Mouse (Mus musculus) kidney, adult 18-20 months (tissue): ENCODE data around the gene Kdr.

ENCODE experiments used
- DNase-seq: peaks from one replicate; pipeline ENCODE4 v3.0.0; 2021

Gene Kdr

DNA sequence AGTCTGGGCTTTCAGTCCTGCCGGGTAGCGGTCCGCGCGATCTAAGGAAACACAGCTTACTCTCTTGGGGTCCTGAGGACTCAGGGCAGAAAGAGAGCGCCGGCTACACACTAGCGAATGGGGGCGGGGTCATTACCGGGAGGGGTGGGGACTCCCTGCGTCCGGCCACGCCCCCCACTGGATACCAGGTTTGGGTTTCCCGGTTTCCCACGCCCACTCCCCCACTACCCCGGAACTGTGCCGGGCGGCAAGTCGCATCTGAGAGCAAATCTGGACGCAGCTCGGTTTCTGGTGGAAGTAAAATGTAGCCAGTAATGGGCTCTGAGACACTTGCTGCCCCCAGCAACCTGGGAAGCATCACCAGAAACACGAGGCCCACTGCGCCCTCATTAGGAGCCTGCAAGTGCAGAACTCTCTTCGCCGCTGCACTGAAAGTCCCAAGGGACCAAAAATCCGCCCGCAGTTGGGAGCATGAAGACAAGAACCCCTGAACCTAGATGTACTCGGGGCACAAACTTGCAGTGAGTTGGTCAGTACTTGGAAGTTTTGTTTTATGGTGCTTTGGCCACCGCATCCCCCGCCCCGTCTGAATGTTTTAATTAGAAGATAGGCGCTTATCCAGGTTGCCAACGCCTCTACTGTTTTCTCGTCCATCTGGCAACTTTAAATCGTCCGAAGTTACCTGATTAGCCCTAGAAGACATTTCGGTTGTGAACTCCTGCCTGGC is at the start of gene Kdr:
TSS of gene Kdr (minus strand) at position 85 of the 727 bp plus-strand sequence.
- DNase-seq, result peak; percentile 70

DNA sequence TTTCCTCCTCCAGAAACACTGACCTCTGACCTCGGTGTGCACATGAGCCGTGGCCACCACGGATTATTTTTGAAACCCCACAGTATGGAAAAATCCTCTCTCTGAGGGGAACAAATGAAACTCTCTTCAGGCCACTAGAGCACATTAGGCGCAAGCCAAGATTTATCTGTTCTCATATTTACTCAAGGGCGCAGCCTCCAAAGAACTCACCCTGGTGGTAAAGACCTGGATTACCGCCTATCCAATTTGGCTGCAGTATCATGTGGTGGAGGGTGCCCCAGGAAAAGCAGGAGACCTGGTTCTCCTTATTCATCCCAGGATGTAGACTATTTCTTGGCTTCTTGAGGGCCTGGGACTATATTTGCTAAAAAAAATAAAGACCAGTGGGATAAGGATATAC is 48.5 kb upstream of the Kdr start:
- no peak for DNase-seq

DNA sequence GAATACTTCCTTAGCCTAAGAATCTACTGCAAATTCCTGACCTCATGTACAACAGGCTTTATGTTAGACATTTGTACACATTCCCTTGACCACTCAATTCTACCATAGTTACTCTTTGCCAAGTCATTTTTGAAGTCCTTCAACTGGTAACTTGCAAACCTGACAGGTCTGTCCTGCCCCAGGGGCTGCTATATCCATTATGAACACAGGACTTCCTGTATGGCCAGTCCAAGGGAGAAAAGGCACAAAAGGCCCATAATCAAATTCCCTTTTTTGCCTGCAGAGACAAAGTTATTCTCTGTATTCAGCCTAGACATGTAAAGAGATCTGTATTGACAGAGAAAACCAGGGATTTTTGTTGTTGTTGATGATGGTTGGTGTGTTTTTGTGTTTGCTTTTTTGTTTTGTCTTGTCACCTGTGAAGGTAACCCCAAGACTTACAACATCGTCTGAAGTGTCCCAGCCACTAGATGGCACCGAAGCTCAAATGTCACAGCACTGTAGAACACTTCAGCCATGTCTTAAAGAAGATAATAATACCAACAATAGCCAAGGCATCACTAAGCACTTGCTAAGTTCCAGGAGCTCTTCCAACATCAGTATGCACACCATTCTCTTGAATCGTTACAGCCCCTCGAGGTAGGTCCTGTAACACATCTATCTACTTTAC is 47.9 kb upstream of the Kdr start:
- peak; percentile 47 for DNase-seq

DNA sequence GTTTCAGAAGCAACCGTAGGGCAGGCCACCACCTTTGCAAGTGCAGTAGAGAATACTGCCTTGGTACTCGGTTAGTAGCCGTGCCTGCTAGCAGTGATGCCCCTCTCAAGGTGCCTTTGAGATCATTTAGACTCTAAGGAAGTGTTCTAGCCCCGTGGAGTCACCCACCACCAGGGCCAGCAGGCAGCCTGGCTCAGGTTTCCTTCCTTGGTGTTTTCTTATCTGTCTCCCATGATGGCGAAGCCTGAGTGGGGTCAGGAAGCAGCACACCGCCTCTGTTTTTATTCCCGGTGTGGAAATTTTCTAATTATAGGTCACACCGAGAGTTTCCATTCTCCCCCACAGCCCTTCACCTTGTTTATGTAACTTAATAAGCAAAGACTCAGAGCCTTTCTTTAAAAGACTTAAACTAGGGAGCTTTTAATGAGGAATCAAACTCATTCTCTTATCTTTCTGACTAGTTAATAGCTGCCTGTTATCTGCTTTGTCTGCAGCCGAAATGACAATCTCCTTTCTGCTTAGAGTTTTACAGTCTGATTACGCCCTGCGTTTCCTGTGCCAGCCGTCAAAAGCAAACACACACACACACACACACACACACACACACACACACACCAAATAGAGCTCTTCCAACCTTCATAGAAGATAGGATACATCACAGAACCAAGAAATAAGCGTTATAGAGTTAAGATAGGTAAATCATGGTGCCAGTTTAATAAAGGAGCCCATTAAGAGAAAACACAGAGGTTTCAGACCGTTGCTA is 44.9 kb upstream of the Kdr start:
- DNase-seq, result no peak

DNA sequence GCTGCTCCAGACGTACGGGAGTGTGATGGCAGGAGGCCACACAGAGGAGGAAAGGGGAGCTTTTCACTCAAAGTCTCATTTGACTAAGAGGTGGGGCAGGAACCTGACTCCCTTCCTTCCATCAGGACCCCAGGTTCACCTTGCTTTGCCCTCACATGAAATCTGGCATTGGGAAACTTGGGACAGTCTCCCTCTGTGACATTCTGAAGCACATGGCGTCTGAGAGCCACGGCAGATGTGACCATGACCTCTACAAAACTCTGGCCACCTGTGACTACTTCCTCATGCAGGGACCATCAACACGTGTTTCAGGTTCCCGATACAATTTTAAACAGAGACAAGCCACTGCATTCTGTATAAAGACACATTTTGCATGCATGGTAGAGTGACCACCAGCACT is 44.2 kb upstream of the Kdr start:
- DNase-seq, result no peak

DNA sequence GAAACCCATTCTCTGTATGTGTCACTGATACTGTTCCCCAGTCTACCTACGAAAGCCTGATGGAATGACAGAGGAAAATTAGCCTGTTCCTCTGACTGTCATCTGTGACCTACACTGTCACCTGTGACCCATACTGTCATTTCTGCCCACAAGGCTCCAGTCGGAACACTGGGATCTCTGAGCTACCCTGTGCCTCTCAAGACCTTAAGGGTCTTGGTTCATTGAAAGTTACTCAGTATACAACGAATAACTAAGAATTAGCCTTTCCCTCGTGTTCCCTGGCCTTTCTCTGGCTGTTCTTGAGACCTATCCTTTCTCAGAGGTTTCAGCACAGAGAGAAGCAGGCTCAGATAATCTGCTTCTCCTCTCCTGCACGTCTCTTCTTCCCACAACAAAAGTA is 40.1 kb upstream of the Kdr start:
- DNase-seq, result no peak

DNA sequence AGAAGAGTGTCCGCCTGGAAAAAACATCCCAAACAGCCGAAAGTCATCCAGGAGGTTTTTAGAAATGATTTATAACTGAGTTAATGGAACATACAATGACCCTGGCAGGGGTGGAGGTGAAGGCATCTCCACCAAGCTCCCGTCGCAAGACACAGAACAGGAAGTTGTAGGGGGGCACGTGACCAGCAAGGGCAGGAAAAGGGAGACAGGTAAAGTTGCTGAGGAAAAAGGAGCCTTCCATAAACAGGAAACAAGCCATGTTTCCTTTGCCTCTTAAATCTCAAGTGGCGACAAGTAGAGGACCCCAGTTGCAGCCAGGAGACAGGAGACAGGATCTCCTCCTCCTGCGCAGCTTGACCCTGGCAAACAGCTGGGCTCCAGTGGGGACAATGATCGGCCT is 37.8 kb upstream of the Kdr start:
- peak; percentile 45 for DNase-seq

DNA sequence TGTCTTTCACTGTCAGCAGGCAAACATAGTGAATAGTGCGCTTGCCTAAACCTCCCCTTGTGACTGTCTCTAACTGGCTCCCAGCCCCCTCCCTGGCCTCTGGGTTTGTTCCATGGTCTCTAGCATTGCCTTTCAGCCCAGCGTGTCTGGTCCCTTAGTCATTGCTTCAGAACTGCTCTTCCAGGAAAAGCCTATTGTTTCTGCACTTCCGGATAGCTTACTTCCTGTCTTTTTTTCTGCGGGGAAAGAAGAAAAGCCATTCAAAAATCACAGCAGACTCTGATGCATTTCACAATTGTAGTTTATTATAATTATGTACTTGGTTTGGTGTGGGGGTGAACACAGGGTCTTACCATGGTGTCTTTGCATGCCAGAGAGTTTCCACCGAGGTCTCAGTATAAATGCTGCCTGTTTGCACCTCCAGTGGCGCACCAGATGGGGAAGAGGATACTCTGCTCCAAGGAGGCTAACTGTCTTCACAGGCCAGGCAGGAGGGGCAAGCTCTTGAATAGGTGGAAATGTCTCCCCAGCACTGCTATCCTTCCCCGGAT is 35.7 kb upstream of the Kdr start:
- DNase-seq, result peak; percentile 42

DNA sequence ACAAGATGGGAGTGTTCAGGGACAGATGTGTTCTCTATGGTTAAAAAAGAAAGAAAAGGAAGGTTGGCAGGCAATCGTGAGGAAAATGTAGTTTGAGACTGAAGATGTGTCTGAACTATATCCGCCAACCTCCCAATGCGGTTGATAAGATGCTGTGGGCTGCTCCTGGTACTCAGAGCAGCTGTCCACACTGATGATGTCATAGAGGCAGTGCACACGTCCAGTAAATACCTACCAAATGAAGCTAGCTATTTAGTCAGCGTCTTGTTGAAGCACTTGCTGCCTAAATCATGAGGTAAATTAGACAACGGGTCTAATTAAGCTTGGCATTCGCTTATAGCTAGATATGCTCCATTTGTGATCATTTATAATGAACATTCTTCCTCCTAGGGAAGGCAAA is 28.1 kb upstream of the Kdr start:
- no peak for DNase-seq

DNA sequence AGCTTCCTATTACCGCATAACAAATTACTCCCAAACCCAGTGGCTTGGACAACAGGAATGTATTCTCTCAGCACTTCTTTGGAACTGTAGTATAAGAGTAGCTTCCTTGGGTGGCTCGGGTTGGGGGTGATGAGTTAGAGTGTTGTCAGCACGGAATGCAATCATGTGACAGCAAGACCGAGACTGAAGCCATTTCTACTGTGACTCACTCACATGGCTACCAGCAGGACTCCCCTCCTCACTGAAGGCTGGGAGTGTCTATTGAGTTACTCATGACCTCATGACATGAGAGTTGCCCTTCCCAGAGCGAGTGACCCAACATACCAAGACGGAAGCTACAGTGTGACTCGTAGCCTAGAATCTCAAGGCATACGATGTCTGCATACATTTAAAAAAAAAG is 12.0 kb upstream of the Kdr start:
- no peak for DNase-seq

DNA sequence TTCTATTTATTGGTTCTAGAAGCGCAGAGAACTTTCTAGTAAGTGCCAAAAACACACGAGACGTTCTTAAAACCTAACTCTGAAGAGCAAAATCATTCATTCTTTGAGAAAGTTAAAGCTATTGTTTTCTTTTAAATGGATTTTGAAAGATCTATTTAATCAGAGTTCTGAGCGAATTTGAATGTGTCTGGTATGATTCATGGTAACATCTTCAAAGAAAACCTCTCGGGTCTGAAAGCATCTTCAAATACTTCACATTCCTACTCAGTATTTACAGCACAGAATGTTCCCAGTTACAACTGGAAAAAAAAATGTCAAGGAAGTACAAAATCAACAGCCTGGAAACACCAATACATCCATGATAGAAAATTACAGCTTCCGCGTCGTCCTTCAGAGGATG is 9.3 kb upstream of the Kdr start:
- no peak for DNase-seq

DNA sequence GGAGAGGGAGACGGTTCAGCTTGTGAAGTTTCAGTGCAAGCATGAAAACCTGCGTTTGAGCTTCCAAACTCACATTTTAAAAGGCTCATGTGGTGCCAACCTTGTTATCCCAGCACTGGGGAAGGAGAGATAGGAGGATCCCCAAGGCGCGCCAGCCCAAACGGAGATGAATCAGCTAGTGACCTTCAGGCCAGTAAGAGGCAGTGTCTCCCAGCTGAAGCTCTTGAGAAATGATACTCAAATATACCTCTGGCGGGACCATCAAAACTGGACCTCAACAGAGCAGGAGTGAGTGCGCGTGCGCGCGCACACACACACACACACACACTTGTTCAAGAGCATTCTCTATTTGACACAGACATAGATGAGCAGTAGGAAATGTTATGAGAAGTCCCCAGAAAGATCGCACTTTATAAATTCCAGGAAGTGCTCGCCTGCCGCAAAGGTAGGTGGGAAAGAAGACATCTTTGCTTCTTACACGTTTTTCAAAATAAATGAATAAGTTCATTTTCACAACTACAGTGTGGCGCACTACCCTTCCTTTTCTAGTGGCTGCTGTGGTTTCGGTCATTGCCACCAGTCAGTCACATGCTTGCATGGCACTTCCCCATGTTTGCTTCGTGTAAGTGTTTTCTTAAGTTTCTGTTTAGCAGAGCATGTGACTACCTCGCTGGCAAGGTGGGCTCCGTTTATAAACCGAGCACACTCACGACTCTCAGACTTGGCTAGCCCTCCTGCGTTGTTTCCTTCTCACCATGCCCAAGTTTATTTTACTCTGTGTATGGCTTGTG is 2.5 kb upstream of the Kdr start:
- DNase-seq, result no peak

DNA sequence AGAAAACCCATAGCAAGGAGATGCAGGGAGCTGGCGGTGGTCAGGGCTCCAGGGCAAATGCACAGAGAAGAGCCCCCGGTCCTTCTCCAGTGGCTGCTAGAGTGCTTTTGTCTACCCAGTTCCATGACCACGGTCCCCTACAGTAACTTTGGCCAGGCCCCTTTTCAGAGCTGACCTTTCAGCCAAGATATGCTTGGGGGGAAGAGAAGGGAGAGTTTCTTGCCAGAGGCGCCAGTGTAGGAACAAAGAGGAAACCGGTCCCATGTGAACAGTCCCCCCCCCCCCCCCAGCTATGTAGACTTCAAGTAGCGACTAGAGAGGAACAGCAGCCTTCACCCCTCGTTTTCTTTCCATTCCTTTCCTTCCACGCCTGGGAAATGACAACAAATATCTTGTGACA is 850 bp upstream of the Kdr start:
- DNase-seq, result no peak

DNA sequence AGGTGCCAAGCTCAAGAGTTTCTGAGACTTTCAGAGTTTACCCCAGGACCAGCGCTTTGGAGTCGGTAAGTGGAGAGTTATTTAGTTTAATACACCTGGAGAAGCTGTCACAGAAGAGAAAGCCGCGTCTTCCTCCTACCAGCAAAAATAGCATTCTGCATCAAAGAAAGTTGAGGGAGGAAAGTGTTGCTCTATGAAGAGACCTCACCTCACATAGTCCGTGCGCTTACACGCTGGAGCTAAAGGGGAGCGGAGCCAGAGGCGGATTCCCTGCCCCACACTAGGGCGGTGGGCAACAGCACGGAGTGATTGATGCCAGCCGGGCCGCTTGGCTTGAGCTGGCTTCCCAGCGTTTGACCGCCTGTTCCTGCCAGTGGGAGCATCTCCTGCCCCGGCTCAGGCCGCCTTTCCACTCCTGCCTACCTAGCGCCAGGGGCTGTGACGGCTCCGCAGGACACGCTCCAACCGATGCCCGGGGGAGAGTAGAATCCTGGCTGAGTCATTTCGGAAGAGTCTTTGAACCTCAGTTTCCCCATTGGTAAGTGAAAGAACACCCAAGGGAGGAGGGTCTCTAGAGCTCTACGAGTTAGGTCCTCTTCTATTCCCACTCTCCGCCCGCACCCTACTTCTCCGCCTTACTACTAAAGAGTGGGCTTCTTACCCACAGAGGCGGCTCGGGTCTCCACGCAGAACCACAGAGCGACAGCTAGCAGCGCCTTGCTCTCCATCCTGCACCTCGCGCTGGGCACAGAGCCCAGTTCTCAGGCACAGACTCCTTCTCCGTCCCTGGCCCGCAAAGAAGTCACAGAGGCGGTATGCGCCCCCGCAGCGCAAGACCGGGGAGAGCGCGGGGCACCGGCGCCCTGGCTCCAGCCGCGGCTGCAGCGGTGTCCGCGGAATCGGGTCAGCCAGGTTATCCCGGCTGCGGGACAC is 551 bp downstream of the Kdr start:
- no peak for DNase-seq

DNA sequence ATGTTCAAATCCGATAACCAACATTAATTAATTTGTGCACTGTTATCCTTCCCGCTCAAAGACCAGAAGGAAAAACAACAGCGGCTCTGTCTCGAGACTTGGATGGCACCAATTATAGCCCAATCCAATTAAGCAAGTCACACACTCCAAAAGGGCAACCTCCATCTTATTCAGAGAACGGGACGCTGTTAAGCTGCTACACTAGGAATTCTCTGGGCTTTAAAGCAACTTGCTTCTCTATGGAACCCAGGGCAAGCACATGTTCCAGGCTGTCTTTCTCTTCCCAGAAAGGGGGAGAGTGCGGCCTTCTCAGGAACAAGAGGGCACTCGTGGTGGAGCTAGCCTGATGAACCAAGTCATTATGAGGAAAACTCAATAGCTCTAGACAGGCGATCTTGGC is 1.6 kb downstream of the Kdr start:
- no peak for DNase-seq

DNA sequence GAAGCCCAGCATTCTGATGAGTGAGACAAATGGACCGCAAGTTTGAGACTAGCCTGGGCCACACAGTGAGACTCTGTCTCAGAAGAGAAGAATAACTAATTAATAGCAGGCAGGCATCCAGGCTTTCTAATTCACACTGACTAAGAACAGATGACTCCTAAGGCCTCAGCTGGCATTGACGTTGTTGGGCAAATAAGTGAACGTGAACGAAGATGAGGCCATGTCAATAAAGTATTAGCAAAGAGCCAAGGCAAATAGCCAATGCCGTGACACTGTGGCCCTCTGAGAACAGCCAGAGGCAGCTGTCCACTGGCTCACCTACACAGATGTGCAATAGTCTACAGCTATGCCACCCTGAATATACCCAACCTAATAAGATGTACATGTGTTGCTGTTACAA is 2.9 kb downstream of the Kdr start:
- DNase-seq, result no peak

DNA sequence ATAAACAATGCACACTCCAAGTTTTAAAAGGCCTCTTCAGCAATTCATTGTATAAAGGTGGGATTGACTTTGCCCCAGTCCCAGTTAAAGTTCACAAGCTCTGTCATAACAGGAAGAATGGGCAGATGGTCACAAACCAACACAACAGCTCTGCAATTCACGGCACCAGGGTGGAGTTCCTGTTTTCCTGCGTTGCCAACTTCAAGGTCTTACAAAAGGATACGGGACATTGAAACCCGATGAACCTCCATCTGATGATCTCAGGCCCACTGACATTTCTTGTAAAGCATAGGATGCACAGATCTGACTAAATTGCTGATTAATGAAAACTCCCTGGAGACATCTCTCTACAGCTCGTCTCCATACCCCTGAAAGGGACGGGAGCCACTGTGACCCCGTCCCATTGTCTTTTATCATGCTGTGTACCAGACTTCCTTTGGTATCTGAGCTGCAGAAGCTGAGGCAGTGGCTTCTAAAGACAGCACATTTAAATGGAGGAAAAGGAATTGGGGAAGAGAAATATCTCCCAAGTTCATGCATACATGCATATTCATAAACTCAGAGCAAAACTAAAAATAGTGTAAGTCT is 3.6 kb downstream of the Kdr start:
- DNase-seq, result peak; percentile 24

DNA sequence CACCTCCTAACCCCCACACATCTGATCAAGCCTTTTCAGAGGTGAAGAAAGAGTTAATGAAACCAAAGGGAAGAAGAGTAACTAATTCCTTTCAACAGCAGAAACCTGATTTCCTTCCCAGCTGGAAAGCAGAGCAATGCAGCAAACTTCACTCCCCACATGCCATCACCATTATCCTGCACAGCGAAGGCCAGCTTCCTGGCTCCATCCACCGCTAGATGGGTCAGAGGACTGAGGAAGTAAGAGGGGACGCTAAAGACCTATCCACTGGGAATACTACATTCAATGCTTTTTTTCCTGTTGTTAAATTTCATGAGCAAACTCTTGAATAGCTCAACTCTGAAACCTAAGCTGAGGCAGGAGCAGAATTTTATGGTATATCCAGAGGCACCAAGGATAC is 8.4 kb downstream of the Kdr start:
- DNase-seq, result no peak

DNA sequence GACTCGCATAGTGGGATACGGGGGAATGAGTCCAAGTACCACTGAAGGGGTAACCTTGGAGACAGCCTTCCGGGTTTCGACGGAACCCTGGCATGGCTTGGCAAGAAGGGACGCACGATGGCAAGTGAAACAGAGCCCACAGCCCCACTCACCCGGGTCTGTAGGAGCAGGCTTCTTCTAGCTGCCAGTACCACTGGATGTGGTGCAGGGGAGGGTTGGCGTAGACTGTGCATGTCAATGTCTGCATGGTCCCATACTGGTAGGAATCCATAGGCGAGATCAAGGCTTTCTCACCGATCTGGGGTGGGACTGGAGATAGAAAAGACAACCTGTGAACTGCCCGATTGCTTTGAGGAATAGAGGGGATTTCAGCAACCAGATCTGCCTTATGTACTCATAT is 15.7 kb downstream of the Kdr start:
- no peak for DNase-seq

DNA sequence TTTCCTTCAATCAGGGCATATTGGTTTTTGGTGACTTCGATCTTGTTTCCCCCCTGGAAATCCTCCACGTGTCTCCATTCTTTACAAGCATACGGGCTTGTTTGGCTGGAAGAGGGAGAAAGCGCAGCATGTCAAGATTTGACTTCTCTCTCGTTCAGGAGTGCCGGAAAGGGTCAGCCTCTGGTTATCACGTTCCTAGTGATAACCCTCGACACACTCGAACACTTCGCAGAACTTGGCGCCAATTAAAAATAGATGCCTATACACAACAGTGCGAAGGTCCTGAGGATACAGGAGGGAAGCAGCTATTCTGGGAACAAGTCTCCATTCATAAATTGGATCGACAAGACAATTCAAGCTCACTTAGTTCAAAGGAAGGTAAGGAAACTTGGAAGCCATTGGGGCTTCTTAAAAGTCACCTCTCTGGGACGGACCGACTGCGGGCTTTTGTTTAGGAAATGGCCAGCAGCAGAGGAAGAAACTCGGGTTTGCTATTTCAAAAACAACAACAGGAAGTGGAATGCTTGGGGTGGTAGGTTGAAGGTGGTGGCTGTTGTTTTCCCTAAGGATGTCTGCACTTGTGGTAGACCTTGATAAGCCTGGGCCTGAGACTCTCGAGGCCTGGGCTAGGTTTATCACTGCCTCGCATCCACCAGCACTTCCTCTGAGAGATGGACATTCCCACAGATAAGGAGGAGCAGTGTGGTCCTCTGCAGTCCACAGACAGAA is 16.4 kb downstream of the Kdr start:
- DNase-seq, result peak; percentile 28

DNA sequence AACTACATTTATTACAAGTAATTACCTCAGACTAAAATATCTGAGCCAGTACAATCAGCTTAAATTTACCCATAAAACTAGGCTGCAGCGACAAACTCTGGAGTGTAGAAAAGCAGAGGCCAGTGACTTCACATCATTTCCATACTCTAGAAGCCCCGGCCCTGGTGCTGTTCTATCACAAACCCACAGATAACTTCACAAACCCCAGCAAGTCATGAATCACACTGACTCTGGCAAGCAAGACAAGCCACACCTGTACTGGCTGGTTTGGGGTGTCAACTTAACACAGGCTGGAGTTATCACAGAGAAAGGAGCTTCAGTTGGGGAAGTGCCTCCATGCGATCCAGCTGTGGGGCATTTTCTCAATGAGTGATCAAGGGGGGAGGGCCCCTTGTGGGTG is 18.4 kb downstream of the Kdr start:
- DNase-seq, result no peak
